Mouse (Mus musculus) bone marrow macrophage, adult 2 months (primary cell): ENCODE data around the gene Sst.

ENCODE experiments used
- CTCF ChIP-seq: IDR thresholded peaks from 2 replicates; pipeline ENCODE4 v1.5.1; 2012; ENCODE audit warnings: low read depth, mild to moderate bottlenecking, low read length, moderate library complexity
- POLR2A ChIP-seq: IDR thresholded peaks from 2 replicates; pipeline ENCODE4 v1.6.1; 2012; ENCODE audit warnings: mild to moderate bottlenecking, low read depth, low read length, borderline replicate concordance

GRCm38 (mm10) chr16:23895135-23895534, 4.4 kb upstream of the Sst start:
- TF ChIP-seq CTCF (no peak), POLR2A (no peak)
